Mouse (Mus musculus) liver, embryonic 16.5 days (tissue): ENCODE results near the gene Adam4. TPM values are rescaled to one million over a fixed set of nuclear protein-coding genes. Genes with fewer than 3 reads are reported as not detected.

ENCODE experiments used
- polyA plus RNA-seq: library from polyadenylated mRNA; unstranded; fragments of >200 nt; fragmentation: Nextera tagmentation; extraction: Ambion mirVana; gene quantifications from 2 replicates; pipeline ENCODE4 v1.2.1, GENCODE M21; 2015

Gene Adam4
- polyA plus RNA-seq, 1 experiment from 2014 or later, result 0.24 TPM

Other genes with a start within 250 kb of the Adam4 start
- gene Slc8a3, start 88.8 kb downstream of the Adam4 start, polyA plus RNA-seq, result 0.04 and 0.05 TPM in 2 replicates
- gene Gm4787, start 42.5 kb downstream of the Adam4 start, polyA plus RNA-seq, result 0.06 and 0.12 TPM in 2 replicates
- gene Cox16, start 63.2 kb upstream of the Adam4 start, polyA plus RNA-seq, result 59.0 and 65.5 TPM in 2 replicates
- 10.3 and 10.6 TPM in 2 replicates for gene Gm20498, start 111.0 kb upstream of the Adam4 start, polyA plus RNA-seq
- 12.7 and 14.2 TPM in 2 replicates for gene Synj2bp, start 111.0 kb upstream of the Adam4 start, polyA plus RNA-seq
- gene Adam21, start 146.5 kb upstream of the Adam4 start, polyA plus RNA-seq, result not detected in 2 replicates
- 29.8 and 34.2 TPM in 2 replicates for gene Med6, start 173.1 kb upstream of the Adam4 start, polyA plus RNA-seq
- gene Ttc9, start 209.3 kb upstream of the Adam4 start, polyA plus RNA-seq, result 0.18 and 0.44 TPM in 2 replicates